Mouse (Mus musculus) embryonic facial prominence, embryonic 14.5 days (tissue): Measurements from ENCODE around the gene Grap. TPM values are rescaled to one million over a fixed set of nuclear protein-coding genes. Genes with fewer than 3 reads are reported as not detected.

Experiments used
- ATAC-seq: fragments of 200-750 bp; cut with Nextera tagmentation; 2 replicates; pipeline ENCODE4 v1.8.0; 2017; ENCODE audit warnings: low read depth, moderate number of reproducible peaks, moderate TSS enrichment
- DNase-seq: peaks from one replicate; pipeline ENCODE4 v3.0.0-alpha.2; 2015; ENCODE audit warnings: low spot score
- H3K27ac ChIP-seq: fragments of 300-500 bp; sonication (generic); replicated peaks from 2 replicates; pipeline ENCODE4 v1.5.1; 2014; ENCODE audit warnings: low read depth, mild to moderate bottlenecking, low read length, moderate library complexity
- H3K27me3 ChIP-seq: fragments of 300-500 bp; sonication (generic); replicated peaks from 2 replicates; pipeline ENCODE4 v1.6.1; 2014; ENCODE audit warnings: low read length; ENCODE audit not compliant: control insufficient read depth, insufficient read depth
- H3K36me3 ChIP-seq: fragments of 300-500 bp; sonication (generic); 2 replicates; pipeline ENCODE4 v1.6.1; 2014; ENCODE audit warnings: low read length, mixed read lengths; ENCODE audit not compliant: control insufficient read depth, insufficient read depth
- H3K4me1 ChIP-seq: fragments of 300-500 bp; sonication (generic); 2 replicates; pipeline ENCODE4 v1.6.1; 2014; ENCODE audit warnings: antibody characterized with exemption, low read length; ENCODE audit not compliant: control insufficient read depth, insufficient read depth
- H3K4me2 ChIP-seq: fragments of 300-500 bp; sonication (generic); 2 replicates; pipeline ENCODE4 v1.6.1; 2014; ENCODE audit warnings: low read depth, mild to moderate bottlenecking, low read length, moderate library complexity, mixed read lengths
- H3K4me3 ChIP-seq: fragments of 300-500 bp; sonication (generic); 2 replicates; pipeline ENCODE4 v1.5.1; 2014; ENCODE audit warnings: low read depth, mild to moderate bottlenecking, low read length
- H3K9ac ChIP-seq: fragments of 300-500 bp; sonication (generic); 2 replicates; pipeline ENCODE4 v1.6.1; 2014; ENCODE audit warnings: low read depth, mild to moderate bottlenecking, low read length, moderate library complexity, mixed read lengths
- H3K9me3 ChIP-seq: fragments of 300-500 bp; sonication (generic); 2 replicates; pipeline ENCODE4 v1.6.1; 2016; ENCODE audit warnings: low read length; ENCODE audit not compliant: control insufficient read depth
- WGBS: fragments of 180-500 bp; shearing (Covaris S2); extraction: QIAGEN DNeasy Blood & Tissue Kit; methylation state at CpG from one replicate; pipeline ENCODE4 v1.1.7; 2014; 5-methylcytosine and 5-hydroxymethylcytosine counted together
- polyA plus RNA-seq: library from polyadenylated mRNA; unstranded; fragments of >200 nt; fragmentation: Nextera tagmentation; extraction: Ambion mirVana; gene quantifications from 2 replicates; pipeline ENCODE4 v1.2.1, GENCODE M21; 2014

Gene Grap
- polyA plus RNA-seq = 8.2 and 8.6 TPM in 2 replicates

DNA sequence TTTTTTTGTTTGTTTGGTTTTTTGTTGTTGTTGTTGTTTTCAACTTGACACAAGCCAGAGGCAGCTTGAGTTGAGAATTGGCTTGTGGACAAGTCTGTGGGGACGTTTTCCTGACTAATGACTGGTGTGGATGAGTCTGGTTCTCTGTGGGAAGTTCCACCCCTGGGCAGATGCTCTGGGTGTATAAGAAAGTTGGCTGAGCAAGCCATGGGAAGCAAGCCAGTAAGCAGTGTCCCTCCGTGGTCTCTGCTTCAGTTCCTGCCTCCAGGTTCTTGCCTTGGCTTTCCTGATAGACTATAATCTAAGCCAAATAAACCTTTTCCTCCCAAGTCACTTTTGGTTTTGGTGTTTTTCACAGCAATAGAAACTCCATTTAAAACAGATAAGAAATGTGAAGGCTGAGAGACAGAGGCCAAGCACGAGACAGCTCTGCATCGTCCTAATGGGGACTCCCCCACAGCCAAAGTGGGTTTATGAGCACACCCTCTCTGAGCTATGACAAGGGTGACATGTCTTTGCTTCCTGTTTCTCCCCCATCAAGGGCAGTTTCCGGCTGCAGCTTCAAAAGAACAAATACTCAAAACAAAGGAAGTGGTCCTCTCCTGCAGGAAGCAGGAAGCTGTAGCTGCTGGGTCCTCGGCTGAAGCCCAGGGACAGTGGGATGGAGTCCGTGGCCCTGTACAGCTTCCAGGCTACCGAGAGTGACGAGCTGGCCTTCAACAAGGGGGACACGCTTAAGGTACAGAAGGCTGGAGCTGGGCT lies at the start of gene Grap:
Gene Grap, plus strand, starts transcription at position 580 of the 762 bp plus-strand sequence.
- Histone ChIP-seq H3K27ac (no peak within 1 kb of the TSS), H3K4me2 (peak within 1 kb of the TSS; percentile 16; the same call in 1 of the 2 replicates), H3K4me3 (peak within 1 kb of the TSS; percentile 15; the same call in 1 of the 2 replicates), H3K4me1 (no peaks in the 10 kb centered on the region), H3K36me3 (no peaks in the 10 kb centered on the region), H3K9ac (no peak within 1 kb of the TSS), H3K27me3 (no peaks in the 10 kb centered on the region), H3K9me3 (no peaks in the 10 kb centered on the region)
- ATAC-seq (no peak), DNase-seq (no peak)
- 60% methylated on average over 10 of the region's 10 CpGs for WGBS

DNA sequence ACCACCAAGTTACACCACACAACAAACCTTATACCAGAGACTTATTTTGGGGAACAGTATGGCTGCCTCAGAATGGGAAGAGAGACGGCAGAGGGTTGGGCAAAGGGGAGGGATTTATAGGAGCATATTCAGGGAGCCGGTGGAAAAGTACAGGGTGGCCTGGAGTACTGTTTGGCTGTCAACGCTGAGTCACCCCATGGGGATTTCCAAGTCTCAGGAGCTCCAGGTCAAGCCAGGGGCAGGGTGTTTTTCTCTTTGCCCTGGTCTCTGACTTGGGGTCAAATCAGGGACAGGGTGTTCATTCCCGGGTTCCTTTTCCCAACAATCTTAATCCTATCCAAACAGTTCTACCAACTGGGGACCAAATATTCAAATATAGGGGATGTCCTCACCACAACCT lies 45.0 kb upstream of the Grap start:
- Histone ChIP-seq H3K9me3 (peaks cover 19% of the 10 kb centered on the region; the same call in 1 of the 2 replicates), H3K27ac (no peak overlapping the region), H3K9ac (no peak overlapping the region), H3K4me2 (no peak overlapping the region), H3K27me3 (no peaks in the 10 kb centered on the region), H3K36me3 (no peaks in the 10 kb centered on the region), H3K4me1 (no peaks in the 10 kb centered on the region), H3K4me3 (no peak overlapping the region)
- no peak for DNase-seq
- 85% methylated on average over 4 of the region's 4 CpGs for WGBS
- no peak for ATAC-seq

DNA sequence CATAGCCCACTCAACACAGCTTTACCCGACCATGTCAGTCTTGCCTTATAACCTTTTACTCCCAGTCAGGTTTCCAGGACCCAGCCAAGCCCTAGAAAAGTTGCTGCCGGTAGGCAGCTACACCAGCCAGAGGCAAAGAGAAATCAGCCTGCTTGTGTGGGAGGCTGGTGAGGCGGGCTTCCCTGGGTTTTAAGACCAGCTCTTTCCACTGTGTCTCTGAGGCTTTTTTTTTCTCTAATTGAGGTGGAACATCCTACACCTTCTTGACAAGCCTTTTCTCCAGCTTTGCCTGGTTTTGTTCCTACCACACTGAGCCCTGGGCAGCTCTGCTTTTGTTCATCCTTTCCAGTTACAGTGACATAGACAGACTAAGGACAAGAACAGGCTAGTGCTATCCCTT lies 41.9 kb upstream of the Grap start:
- Histone ChIP-seq H3K4me3 (no peak overlapping the region), H3K4me2 (no peak overlapping the region), H3K9ac (no peak overlapping the region), H3K36me3 (no peaks in the 10 kb centered on the region), H3K4me1 (peaks cover 8% of the 10 kb centered on the region; the same call in 1 of the 2 replicates), H3K27ac (no peak overlapping the region), H3K27me3 (no peaks in the 10 kb centered on the region), H3K9me3 (peaks cover 18% of the 10 kb centered on the region; the same call in 1 of the 2 replicates)
- 72% methylated on average over 3 of the region's 3 CpGs for WGBS
- ATAC-seq (no peak), DNase-seq (no peak)

DNA sequence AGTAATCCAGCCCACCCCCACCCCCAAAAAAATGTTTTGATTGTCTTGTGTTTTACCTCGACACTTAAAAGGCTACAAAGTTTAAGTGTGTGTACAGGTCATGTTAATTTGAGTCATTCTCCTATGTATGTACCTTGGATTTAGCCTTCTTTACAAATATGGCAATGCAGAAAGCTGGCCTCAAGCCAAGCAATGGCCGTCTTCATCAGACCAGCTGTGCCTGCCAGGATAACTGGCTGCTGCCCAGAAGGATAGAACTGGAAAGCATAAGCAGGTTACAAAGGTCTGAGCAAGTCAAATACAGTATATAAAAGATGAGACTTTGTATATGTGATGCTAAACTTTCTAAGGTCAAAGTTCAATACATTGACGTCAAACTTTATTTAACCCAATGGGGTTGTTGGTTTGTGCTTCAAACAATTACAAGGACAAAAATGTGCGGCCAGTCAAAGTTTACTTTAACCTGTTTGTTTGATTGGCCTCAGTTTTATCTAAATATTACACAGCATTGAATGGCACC lies 40.9 kb upstream of the Grap start:
- DNase-seq (peak; percentile 7), ATAC-seq (no peak)
- Histone ChIP-seq H3K4me1 (peaks cover 12% of the 10 kb centered on the region; the same call in 1 of the 2 replicates), H3K9ac (no peak overlapping the region), H3K9me3 (peaks cover 10% of the 10 kb centered on the region; the same call in 1 of the 2 replicates), H3K4me2 (no peak overlapping the region), H3K36me3 (no peaks in the 10 kb centered on the region), H3K4me3 (no peak overlapping the region), H3K27ac (no peak overlapping the region), H3K27me3 (no peaks in the 10 kb centered on the region)
- WGBS = 68% methylated on average over 4 of the region's 4 CpGs

DNA sequence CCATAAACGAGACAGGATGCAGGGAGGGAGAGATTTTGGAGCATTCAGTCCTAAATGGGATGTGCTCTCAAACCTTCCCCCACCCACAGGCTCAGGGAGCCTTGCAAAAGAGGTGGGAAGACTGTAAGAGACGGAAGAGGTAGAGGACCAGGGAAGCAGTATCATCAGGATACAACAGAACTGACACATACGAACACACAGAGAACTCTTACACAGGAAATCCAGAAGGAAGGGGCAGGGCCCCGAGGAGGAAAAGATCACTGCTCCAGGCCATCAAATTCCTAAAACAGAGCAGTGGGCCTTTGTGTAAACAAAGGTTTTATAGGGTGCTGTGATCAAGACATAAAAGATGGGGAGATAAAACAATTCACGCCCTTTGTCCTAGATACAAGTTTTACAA lies 38.7 kb upstream of the Grap start:
- Histone ChIP-seq H3K4me1 (peaks cover 12% of the 10 kb centered on the region; the same call in 1 of the 2 replicates), H3K9me3 (no peaks in the 10 kb centered on the region), H3K27me3 (no peaks in the 10 kb centered on the region), H3K4me3 (no peak overlapping the region), H3K27ac (no peak overlapping the region), H3K4me2 (no peak overlapping the region), H3K36me3 (no peaks in the 10 kb centered on the region), H3K9ac (no peak overlapping the region)
- no peak for DNase-seq
- WGBS = 61% methylated on average over 5 of the region's 5 CpGs
- no peak for ATAC-seq

DNA sequence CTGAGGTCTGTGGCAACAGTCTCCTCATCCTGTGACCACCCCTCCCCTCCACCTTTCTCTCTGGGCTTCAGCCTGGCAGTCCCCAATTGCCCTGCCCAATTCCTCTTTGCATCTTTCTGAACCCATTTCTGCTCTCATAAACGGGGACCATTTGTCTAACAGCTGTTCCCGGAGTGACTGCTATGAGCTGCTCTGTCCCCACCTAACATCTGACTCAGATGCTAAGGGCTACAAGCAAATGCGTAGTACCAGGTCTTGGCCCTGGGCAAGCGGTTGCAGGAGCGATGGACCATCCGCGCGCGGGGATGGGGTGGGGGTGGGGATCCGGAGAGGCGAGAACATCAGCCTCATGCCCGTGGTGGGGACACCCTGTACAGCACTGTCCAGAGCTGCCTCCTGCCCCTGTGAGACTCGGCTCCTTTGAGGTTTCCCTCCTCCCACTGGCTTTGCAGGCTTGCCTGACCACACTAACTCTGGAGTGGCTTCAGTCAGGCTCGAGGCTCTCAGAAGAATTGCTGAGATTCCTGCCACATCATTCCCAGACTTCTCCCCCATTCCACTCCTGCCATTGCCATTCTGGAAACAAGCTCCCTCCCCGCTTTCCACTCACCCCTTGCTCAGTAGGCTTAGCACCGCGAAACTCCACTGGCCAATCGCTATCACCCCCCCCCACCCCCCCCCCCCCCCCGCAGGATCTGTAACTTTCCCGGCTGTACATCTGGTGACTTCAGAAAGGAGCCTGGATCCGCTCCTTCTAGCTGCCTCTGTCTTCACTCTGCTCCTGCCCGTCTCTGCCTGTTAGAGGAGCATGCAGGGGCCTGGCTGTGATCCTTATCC lies 37.2 kb upstream of the Grap start:
- Histone ChIP-seq H3K4me3 (peak overlapping the region; percentile 23), H3K36me3 (no peaks in the 10 kb centered on the region), H3K27ac (peak overlapping the region; percentile 54), H3K9ac (peak overlapping the region; percentile 50), H3K4me1 (peaks cover 12% of the 10 kb centered on the region; the same call in 1 of the 2 replicates), H3K9me3 (no peaks in the 10 kb centered on the region), H3K4me2 (peak overlapping the region; percentile 55), H3K27me3 (no peaks in the 10 kb centered on the region)
- 10% methylated on average over 17 of the region's 22 CpGs for WGBS
- DNase-seq = peak; percentile 58
- ATAC-seq = peak; percentile 19

DNA sequence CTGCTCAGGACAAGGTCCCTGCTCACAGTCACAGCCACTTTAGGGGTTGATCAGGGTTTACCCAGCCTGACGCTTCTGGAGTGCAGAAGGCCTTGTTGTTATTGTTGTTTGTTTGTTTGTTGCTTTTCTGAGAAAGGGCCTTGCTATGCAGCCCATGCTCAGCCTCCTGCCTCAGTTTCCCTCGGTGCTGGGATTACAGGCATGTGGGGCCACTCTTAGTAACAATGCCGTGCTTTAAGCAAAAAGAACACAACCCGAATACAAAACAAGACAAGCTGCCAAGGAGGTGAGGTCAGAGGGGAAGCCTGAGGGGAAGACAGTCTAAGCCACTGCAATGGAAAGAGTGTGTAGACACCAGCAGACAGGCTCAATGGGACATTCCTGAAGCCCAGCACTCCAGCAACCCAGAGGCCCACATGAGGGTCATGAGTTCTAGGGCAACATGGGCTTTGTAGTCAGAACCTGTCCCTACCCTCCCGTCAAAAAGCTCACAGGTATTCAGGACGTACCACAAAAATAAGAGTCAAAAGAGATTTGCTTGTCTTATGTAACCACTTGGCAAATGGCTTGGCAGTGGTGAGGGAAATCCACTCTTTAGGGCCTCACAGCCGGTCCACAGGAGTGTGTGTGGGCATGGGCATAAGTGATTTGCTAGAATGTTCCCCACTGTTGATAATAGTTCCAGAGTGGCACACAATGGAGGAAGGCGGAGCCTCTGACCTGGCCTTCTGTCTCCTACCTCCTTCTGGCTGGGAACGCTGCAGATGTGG lies 36.4 kb upstream of the Grap start:
- H3K4me2 ChIP-seq = peak overlapping the region; percentile 55
- H3K9ac ChIP-seq = peak overlapping the region; percentile 41; the same call in 1 of the 2 replicates
- no peaks in the 10 kb centered on the region for H3K27me3 ChIP-seq
- ATAC-seq (no peak), DNase-seq (peak; percentile 5)
- H3K4me3 ChIP-seq = no peak overlapping the region
- H3K9me3 ChIP-seq = no peaks in the 10 kb centered on the region
- peaks cover 12% of the 10 kb centered on the region; the same call in 1 of the 2 replicates for H3K4me1 ChIP-seq
- no peaks in the 10 kb centered on the region for H3K36me3 ChIP-seq
- H3K27ac ChIP-seq = peak overlapping the region; percentile 54
- 60% methylated on average over 9 of the region's 9 CpGs for WGBS
